Mouse (Mus musculus) splenic B cell, adult 2 months (primary cell): ENCODE measurements around the gene Eva1c.
"Not testable (repeated sequence)": the region's sequence is repeated elsewhere in the genome, so short reads cannot be mapped to it uniquely, and the experiment has no call there.

Experiments used
- DNase-seq: peaks from one replicate; pipeline ENCODE4 v3.0.0-alpha.2; 2011; ENCODE audit warnings: low read depth, low spot score
- H3K27me3 ChIP-seq: 2 replicates; pipeline ENCODE4 v1.6.1; 2012; ENCODE audit warnings: mild to moderate bottlenecking, low read length, moderate library complexity, mixed read lengths; ENCODE audit not compliant: control insufficient read depth, poor library complexity, insufficient read depth, severe bottlenecking
- H3K36me3 ChIP-seq: 2 replicates; pipeline ENCODE4 v1.6.1; 2012; ENCODE audit warnings: mild to moderate bottlenecking, low read length, moderate library complexity, mixed read lengths; ENCODE audit not compliant: control insufficient read depth, poor library complexity, insufficient read depth, severe bottlenecking

Gene Eva1c

DNA sequence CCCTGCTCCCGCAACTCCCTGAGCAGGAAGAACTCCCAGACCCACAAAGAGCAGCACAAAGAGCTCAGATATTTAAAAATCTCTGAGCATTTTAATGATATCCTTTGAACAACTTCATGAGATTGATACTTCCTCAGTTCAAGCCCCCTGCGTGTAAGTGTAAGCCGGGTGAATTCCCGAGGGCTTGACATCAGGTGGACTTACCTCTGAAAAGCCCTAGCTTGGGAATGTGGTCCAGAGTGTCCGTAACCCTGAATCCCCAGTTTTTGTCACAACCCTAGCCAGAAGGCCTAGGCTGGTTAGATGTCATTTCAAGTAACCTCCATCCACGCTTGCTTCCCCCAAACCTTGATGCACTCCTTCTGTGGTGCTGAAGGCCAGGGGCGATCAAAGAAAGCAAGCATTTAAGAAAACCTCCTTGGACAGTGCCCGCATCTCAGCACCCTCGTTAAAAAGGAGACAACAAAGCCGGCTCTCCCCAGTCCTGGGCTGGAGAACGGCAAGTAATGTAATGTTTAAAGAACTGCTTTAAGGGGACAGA, 15.7 kb upstream of the Eva1c start:
- Histone ChIP-seq H3K36me3 (no peaks in the 10 kb centered on the region), H3K27me3 (no peaks in the 10 kb centered on the region)
- no peak for DNase-seq

DNA sequence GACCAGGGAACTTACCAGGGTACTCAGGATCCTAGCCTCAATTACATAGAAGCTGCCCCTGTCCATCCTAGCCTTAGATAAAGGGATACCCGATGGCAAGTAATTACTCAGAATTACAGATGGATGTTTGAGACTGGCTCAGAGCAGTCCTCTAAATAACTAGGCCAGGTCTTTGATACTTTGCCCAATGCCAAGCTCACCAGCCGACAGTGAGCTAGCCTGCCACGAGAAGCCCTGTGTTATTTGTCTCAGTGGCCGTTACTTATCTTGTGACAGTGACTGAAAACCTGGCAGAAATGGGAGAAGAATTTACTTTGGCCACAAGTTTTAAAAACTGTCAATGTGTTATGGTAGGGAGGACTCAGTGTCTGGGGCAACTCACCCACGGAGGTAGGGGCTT, 14.4 kb upstream of the Eva1c start:
- Histone ChIP-seq H3K36me3 (no peaks in the 10 kb centered on the region), H3K27me3 (no peaks in the 10 kb centered on the region)
- no peak for DNase-seq

DNA sequence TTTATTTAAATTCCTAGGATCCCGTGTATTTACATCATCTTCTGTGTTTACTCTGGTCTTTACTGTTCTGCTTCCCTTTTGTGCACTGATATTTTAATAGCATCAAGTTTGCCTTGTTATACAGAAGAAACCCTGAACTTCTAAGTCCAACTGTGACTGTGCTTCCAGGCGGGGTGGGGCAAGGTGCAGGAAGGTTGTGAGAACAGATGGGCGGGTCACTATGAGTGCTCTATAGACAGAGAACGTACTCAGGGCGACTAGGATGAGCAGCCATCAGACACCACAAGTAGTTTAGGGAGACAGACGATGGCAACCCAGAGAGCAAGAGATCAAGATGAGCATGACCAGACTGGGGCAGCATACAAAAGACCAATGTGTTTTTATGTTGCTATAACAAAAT, 6.2 kb upstream of the Eva1c start:
- H3K27me3 ChIP-seq, result no peaks in the 10 kb centered on the region; the same call in 1 of the 2 replicates
- H3K36me3 ChIP-seq, result no peaks in the 10 kb centered on the region
- no peak for DNase-seq

DNA sequence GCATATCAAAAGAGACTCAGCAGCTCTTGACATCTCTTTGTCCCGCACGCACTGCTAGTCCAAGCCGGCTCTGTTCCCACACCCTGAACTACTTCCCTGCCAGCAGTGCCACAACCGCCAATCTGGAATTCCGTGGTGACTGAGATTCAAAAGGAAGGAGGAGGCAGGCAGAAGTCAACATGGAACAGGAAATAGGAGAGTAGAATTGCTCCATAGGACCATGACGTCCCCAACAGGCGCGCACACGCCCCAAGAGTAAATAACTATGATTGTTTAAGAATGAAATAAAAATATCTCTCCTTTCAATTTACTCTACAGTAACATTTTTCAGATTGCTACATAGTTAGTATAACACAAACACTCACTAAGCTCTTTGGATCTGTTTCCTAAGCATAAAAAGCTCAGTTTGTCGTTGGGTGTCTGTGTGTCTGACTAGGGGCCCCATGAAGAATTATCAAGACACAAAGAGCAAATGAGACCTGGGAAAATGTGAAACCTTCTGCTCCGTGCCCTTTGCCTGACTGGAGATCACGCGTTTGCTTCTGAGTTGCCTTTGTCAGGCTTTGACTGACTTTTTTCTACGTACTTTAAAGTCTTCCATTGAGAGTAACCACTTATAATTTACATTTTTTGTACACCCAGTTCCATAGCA, 5.3 kb upstream of the Eva1c start:
- no peak for DNase-seq
- Histone ChIP-seq H3K36me3 (no peaks in the 10 kb centered on the region), H3K27me3 (no peaks in the 10 kb centered on the region; the same call in 1 of the 2 replicates)

DNA sequence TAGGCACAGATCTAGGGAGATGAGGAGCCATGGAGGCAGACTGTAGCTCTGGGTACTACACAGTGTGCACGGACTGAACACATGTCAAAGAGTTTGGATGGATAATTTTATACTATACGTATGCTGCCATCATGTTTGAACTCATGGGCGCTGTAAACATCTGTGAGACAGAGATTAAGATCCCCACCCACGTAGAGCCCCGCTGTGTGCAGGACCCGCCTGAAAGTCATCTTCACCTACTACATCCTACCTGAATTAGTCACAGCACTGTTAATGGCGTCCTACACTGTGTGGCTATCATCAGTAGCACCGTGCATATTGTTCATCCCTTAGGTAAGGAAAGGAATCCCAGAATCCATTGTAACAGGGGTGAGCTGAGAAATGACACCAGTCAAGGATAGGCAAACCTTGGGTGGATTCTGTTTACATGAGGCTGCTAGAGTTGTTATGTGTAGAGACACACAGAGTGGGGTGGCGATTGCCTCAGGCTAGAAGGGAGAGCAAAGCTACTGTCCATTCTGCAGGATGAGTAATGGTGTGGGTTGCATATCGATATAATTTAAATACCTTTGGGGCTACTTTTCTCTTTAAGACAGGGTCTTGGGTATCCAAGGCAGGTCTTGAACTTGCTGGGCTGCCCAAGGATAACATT, 4.1 kb upstream of the Eva1c start:
- DNase-seq, result no peak
- H3K36me3 ChIP-seq, result no peaks in the 10 kb centered on the region
- H3K27me3 ChIP-seq, result no peaks in the 10 kb centered on the region; the same call in 1 of the 2 replicates

DNA sequence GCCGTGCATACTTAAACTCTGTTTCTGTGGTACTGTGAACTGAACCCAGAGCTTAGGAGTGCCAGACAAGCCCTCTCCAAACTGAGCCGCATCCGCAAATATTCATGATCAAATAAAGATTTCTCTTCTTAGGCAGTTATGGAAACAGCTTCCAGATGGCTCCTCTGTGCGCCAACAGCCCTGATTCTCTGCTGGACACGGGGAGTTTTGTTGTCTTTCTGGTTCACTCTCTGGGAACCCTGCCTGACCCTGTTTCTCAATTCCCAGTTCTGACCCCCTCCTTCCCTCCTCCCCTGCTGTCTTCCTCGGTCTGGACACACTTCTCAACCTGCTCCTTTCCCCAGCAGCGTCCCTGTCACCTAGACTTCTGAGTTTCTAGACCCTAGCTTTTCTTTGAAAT, 3.5 kb upstream of the Eva1c start:
- no peak for DNase-seq
- Histone ChIP-seq H3K36me3 (no peaks in the 10 kb centered on the region), H3K27me3 (no peaks in the 10 kb centered on the region; the same call in 1 of the 2 replicates)

DNA sequence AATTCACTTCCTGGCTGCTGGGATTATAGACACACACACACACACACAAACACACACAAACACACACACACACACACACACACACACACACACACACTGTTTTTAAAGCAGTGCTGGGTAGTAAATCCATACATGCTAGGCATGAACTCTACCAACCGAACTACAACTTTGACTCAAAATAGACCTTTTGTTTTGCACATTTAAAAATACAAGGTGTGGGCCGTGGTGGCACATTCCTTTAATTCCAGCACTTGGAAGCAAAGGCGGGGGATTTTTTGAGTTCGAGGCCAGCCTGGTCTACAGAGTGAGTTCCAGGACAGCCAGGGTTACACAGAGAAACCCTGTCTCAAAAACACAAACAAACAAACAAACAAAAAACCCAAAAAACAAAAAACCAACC, 2.5 kb upstream of the Eva1c start:
- H3K36me3 ChIP-seq, H3K27me3 ChIP-seq, DNase-seq: not testable (repeated sequence)

DNA sequence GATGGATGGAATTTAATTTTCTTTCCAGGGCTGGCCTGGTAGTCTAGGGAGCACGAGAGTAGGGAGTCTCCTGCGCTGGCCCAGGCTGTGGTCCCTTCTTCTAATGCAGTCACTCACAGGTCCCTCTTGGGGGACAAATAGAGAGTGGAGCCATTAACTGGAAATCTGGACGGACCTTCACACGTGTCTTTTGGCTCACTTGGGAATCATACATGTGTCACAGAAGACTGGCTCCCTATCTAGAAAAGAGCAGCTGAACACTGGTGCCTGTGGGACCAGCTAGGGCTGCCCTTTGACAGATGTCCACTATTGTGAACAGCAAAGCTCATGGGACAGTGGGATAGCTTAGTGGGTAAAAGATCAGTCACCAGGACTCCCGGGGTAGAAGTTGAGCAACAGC, 478 bp upstream of the Eva1c start:
- Histone ChIP-seq H3K27me3 (no peaks in the 10 kb centered on the region; the same call in 1 of the 2 replicates), H3K36me3 (no peaks in the 10 kb centered on the region)
- DNase-seq, result no peak

DNA sequence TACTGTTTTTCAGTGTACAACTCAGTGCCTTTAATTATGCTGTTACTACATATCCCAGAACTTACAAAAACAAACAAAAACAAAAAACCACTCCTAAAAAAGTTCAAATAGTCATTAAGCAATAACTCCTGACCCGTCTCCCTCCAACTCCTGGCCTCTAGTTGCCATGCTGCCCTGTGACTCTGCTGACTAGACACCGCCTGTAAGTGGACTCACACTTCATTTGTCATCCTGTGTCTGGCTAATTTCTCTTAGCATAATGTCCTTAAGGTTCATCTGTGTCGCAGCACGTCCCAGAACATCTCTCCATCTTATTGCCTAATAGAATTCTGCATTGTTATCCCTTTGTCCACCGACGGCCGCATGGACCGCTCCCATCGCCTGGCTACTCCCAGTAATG, 979 bp downstream of the Eva1c start:
- DNase-seq, result no peak
- H3K27me3 ChIP-seq, result no peaks in the 10 kb centered on the region; the same call in 1 of the 2 replicates

DNA sequence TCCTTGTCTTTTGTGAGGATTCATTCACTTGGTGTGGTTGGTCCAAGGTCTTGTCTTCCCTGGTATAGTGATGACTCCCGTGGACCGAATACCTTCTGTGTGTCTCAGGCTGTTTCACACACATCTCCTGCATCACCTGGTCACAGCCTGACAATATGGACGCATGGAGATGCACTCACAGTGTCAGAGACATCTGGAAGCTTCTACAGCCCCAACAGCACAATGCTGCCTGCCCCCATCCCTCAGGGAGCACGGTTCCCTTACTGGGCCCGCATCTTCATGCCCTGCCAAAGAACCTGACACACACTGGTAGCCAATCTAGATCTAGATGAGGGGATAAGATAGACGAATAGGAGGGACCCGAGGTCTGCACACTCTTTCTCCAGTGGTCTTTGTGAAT, 2.6 kb downstream of the Eva1c start:
- no peaks in the 10 kb centered on the region; the same call in 1 of the 2 replicates for H3K27me3 ChIP-seq

More for the DNA sequence above, 979 bp downstream of the Eva1c start:
- H3K36me3 ChIP-seq, result no peaks in the 10 kb centered on the region

DNA sequence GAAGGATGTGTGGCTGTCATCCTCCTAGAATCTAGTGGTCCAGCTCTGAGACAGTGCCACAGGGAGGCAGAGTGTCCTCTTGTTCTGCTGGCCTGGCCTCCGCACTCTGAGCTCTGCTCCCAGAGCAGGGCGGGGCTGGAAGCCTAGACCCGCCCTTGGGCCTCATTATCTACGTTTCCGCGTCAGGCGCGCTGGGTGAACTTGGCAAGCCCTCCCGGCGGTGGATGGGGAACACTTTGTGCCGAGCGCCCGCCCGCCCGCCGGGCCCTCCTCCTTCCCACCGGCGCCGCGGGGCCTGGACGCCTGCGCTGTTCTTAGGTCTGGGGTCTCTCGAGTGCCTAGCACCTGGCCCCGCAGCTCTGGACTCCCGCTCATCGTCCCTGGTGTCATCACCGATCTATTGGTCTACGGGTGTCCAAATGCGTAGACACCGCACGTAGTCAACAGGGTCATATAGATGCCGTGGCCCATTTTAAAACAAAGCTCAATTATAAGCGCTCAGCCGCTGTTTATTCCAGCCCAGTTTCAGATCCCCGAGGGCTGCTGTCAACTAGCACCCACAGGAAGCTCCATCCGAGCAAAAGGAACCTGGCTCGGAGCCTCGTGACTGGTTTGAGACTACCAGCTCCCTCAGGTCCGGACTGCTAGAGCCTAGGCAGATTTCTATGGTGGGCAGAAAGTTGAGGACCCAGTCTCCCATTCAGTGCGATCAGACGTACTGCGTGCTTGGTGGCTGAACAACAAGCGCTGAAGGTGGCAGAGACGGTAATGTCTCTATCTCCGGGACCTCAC, 3.6 kb downstream of the Eva1c start:
- no peaks in the 10 kb centered on the region for H3K36me3 ChIP-seq
- no peaks in the 10 kb centered on the region; the same call in 1 of the 2 replicates for H3K27me3 ChIP-seq
- DNase-seq, result peak; percentile 30

More for the DNA sequence above, 2.6 kb downstream of the Eva1c start:
- no peaks in the 10 kb centered on the region for H3K36me3 ChIP-seq
- no peak for DNase-seq

DNA sequence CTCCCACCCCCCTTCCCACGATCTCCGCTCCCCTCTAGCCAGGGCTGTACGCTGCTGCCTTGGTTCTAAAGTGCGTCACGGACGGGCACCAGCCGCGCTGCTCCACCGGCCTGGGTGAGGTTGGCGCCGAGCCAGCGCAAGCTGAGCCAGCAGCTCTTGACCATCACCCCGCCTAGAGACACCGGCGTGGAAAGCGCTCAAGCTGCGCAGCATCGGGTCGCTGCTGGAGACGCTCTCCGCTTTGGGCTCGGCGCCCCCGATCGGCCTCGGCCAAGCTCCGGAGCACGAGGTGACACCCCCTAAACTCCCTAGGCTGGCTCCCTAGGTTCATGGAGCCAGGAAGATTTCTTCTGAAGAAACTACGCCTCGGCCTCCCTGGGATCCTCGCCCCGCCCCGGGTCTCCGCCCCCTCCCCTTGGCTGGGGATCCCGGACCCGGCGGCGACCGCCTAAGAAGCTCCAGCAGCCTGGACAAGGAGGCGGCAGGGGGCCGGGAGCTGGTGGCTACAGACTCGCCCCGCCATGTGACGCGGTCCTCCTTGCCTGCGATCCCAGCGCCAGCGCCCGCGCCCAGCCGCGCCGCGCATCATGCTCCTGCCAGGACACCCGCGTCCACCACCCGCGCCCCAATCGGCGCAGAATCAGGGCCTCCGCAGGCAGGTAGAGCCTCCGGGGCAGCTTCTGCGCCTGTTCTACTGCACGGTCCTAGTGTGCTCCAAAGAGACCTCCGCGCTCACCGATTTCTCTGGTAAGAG, 4.3 kb downstream of the Eva1c start:
- H3K27me3 ChIP-seq, result no peaks in the 10 kb centered on the region; the same call in 1 of the 2 replicates
- peak; percentile 26 for DNase-seq
- H3K36me3 ChIP-seq, result no peaks in the 10 kb centered on the region

DNA sequence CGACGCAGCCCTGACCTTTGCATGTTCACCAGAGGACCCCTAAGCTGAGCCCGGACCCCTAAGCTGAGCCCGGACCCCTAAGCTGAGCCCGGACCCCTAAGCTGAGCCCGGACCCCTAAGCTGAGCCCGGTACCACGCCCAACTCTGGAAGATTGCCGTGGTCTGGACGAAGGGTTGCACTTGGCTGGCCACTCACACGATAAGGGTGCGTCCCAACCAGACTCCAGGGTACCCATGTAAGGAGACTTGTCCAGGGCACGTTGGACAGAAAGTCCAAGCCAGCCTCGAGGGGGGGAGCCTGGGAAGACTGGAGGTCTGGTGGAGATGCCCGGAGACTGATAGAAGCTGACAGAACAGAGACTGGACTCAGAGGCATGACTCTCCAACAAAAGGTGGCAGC, 5.2 kb downstream of the Eva1c start:
- DNase-seq, result no peak
- no peaks in the 10 kb centered on the region for H3K36me3 ChIP-seq
- no peaks in the 10 kb centered on the region; the same call in 1 of the 2 replicates for H3K27me3 ChIP-seq

DNA sequence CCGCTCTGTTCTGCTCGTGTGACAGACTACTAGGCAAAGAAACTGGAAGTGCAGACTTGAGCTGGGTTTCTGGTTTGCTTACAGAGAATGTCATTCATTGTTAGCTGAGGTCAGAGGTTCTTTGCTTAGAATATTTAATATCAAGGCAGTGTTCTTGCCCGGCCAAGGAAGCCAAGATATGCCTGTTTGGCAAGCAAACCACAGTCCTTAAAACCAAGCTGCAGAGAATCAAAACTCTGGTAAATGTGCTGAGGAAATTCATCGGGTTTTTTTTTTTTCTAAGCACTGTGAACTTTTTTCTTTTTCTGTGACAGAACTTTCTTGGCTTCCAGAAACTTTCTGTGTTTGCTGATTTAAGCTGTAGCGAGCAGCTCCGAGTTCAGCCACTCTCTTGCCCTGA, 6.0 kb downstream of the Eva1c start:
- no peaks in the 10 kb centered on the region; the same call in 1 of the 2 replicates for H3K27me3 ChIP-seq
- no peaks in the 10 kb centered on the region for H3K36me3 ChIP-seq

More for the DNA sequence above, 6.0 kb downstream of the Eva1c start:
- no peak for DNase-seq
